Mouse (Mus musculus) ES-E14 (cell line): ENCODE measurements around the gene Capn2. TPM values are rescaled to one million over a fixed set of nuclear protein-coding genes. Genes with fewer than 3 reads are reported as not detected.

Source experiments
- DNase-seq: peaks from one replicate; pipeline ENCODE4 v3.0.0-alpha.2; 2013; ENCODE audit warnings: low read depth, low spot score
- H3K27ac ChIP-seq: 2 replicates; pipeline ENCODE4 v1.5.1; 2012; ENCODE audit warnings: low read depth, mild to moderate bottlenecking, low read length, moderate library complexity, mixed read lengths; ENCODE audit not compliant: poor library complexity, insufficient read depth, severe bottlenecking
- H3K36me3 ChIP-seq: 2 replicates; pipeline ENCODE4 v1.6.1; 2012; ENCODE audit warnings: mild to moderate bottlenecking, low read length, moderate library complexity, mixed read lengths; ENCODE audit not compliant: control insufficient read depth, poor library complexity, insufficient read depth, severe bottlenecking
- H3K4me1 ChIP-seq, 2 experiments: fragments of 150-350 bp in 1 of 2; sonication (generic) in 1 of 2; 2 replicates each; pipeline ENCODE4 v1.6.1; 2012; ENCODE audit warnings: low read length in 2 of 2, mild to moderate bottlenecking in 1 of 2, mixed read lengths in 1 of 2; ENCODE audit not compliant: control insufficient read depth in 2 of 2, insufficient read depth in 2 of 2, poor library complexity in 1 of 2
- H3K4me3 ChIP-seq, 2 experiments: fragments of 150-350 bp in 1 of 2; sonication (generic) in 1 of 2; 2 replicates each; pipeline ENCODE4 v1.5.1; 2012; ENCODE audit warnings: low read length in 2 of 2, low read depth in 1 of 2, mild to moderate bottlenecking in 1 of 2, mixed read lengths in 1 of 2; ENCODE audit not compliant: insufficient read depth in 1 of 2, poor library complexity in 1 of 2, severe bottlenecking in 1 of 2
- H3K9ac ChIP-seq: 2 replicates; pipeline ENCODE4 v1.6.1; 2012; ENCODE audit warnings: low read depth, mild to moderate bottlenecking, low read length, mixed read lengths; ENCODE audit not compliant: poor library complexity, insufficient read depth, severe bottlenecking
- H3K9me3 ChIP-seq: fragments of 150-350 bp; sonication (generic); 2 replicates; pipeline ENCODE4 v1.6.1; 2012; ENCODE audit warnings: low read depth, mild to moderate bottlenecking, low read length; ENCODE audit not compliant: control insufficient read depth, insufficient read depth
- CHD2 ChIP-seq: IDR thresholded peaks from 2 replicates; pipeline ENCODE4 v1.6.1; 2014; ENCODE audit warnings: mild to moderate bottlenecking, low read depth, low read length, inconsistent platforms
- HCFC1 ChIP-seq: IDR thresholded peaks from 2 replicates; pipeline ENCODE4 v1.6.1; 2012; ENCODE audit warnings: low read length, inconsistent platforms, borderline replicate concordance; ENCODE audit not compliant: insufficient read depth
- MAFK ChIP-seq: IDR thresholded peaks from 2 replicates; pipeline ENCODE4 v1.6.1; 2014; ENCODE audit warnings: mild to moderate bottlenecking, low read depth, low read length, inconsistent platforms; ENCODE audit not compliant: insufficient read depth
- ZC3H11A ChIP-seq: IDR thresholded peaks from 2 replicates; pipeline ENCODE4 v1.6.1; 2012; ENCODE audit warnings: low read depth, mild to moderate bottlenecking, inconsistent platforms, low read length, borderline replicate concordance
- ZNF384 ChIP-seq: IDR thresholded peaks from 2 replicates; pipeline ENCODE4 v1.6.1; 2012; ENCODE audit warnings: low read depth, low read length, inconsistent platforms
- in situ Hi-C, 2 experiments: fragments of 600-800 bp; cut with MboI; formaldehyde crosslinking; loops; one replicate each; pipeline ENCODE4 v1.15.1; 2025; ENCODE audit warnings: low sequenced_read_pairs in 2 of 2, inconsistent platforms in 1 of 2; ENCODE audit not compliant: unreplicated experiment in 2 of 2
- total RNA-seq: library from RNA; depleted of rRNA; stranded (reverse); fragments of 300-350 nt; gene quantifications from 2 replicates; pipeline ENCODE4 v1.2.3, GENCODE M21; 2012

The Capn2 gene
- total RNA-seq, 1 experiment, result 72.3 TPM

DNA sequence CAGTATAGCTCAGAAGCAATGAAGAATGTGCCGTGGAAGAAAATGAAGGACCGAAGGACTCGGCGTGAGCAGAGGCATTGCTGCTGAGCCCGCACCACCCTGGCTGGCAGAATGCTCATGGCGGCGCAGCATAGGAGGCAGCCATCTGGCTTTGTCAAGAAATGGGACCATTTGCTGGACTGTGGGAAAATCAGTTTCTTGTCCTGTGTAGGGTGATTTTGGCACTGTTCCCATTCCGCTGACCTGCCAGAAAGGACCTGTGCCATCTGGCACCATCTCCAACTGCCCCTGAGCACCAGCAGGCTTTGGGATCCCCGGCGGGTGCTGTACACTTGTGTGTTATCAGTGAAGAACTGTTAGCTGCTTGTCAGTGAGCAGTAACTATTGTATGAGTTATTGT, 55.6 kb downstream of the Capn2 start:
- no peak for TF ChIP-seq HCFC1
- TF ChIP-seq ZC3H11A, result no peak
- Histone ChIP-seq H3K4me1 (no peaks in the 10 kb centered on the region), H3K9me3 (no peaks in the 10 kb centered on the region), H3K36me3 (peaks cover 3% of the 10 kb centered on the region; the same call in 1 of the 2 replicates), H3K9ac (no peak overlapping the region), H3K27ac (no peak overlapping the region), H3K4me3 (peak overlapping the region in 1 of 2 experiments; percentile 16; a peak in 1 of 4 replicates)
- in situ Hi-C loops, result no loop called here
- no peak for DNase-seq

DNA sequence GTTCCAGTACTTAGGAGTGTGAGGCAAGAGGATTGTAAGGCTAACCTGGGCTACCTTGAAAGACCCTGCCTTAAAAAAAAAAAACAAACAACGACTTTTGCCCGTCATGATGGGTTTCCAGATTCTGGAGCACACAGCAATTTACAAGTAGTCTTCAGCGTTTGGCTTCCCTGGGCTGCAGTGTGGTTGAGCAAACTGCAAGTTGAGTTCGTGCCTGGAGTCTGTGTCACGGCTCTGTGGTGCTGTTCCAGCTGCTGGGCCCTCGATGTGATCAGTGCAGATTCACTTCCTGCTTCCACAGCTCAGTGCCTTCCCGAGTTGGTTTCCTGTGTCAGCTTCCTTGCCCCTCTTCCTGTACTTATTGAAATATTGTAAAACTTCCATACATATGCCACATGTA, 56.1 kb downstream of the Capn2 start:
- no peak for TF ChIP-seq CHD2
- no peak for TF ChIP-seq ZC3H11A
- TF ChIP-seq ZNF384, result no peak
- no peak for TF ChIP-seq HCFC1
- TF ChIP-seq MAFK, result no peak
- DNase-seq, result no peak
- H3K9ac ChIP-seq, result no peak overlapping the region
- H3K4me3 ChIP-seq, result no peak overlapping the region
- peaks cover 3% of the 10 kb centered on the region; the same call in 1 of the 2 replicates for H3K36me3 ChIP-seq
- H3K27ac ChIP-seq, result no peak overlapping the region
- in situ Hi-C loops, result no loop called here
- H3K9me3 ChIP-seq, result no peaks in the 10 kb centered on the region
- no peaks in the 10 kb centered on the region for H3K4me1 ChIP-seq

DNA sequence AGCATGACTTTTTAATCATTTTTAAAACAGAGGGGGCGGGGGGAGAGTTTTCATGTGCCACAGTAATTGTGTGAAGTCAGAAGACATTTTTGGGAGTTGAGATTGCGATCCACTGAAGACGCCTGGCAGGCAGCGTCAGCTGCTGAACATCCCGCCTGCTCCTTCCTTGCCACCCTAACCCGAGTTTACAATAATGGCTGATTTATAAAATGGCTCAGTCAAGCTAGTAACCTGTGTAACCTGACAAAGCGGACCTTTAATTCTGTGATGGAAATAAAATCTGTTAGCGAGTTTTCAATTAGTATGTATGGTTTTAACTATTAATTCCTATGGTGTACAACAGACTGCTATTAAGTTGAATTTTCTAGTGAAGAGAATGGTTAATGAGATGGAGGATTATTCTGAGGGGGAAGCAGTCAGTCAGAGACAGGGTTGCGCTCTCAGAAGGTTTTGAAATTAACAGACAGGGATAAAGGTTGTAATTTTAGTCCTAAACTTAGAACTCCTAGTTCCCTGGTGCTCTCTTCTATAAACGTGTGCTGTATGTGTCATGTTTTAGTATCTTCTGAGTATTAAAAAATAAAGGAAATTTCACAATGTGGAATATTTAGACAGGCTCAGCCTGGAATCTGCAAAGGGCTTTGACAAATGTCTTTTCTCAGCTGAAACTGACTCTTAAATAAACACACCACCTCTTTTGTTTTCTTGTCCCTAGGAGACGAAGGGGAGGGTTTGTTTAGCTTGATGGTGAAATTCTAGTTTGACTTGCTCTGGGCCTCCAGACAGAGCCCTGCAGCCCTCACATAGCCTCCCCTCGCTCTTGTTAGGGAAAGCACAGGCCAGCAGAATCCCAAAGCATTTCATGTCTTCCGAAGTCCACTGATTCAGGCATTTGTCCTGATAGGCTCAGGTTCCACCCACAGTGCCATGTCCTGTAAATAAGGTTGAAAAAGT, 56.8 kb downstream of the Capn2 start:
- DNase-seq, result no peak
- no peak overlapping the region for H3K9ac ChIP-seq
- peaks cover 5% of the 10 kb centered on the region for H3K36me3 ChIP-seq
- no peaks in the 10 kb centered on the region for H3K4me1 ChIP-seq
- H3K27ac ChIP-seq, result no peak overlapping the region
- H3K9me3 ChIP-seq, result no peaks in the 10 kb centered on the region
- TF ChIP-seq HCFC1 (no peak), CHD2 (no peak)
- in situ Hi-C loops, result no loop called here
- no peak overlapping the region for H3K4me3 ChIP-seq

DNA sequence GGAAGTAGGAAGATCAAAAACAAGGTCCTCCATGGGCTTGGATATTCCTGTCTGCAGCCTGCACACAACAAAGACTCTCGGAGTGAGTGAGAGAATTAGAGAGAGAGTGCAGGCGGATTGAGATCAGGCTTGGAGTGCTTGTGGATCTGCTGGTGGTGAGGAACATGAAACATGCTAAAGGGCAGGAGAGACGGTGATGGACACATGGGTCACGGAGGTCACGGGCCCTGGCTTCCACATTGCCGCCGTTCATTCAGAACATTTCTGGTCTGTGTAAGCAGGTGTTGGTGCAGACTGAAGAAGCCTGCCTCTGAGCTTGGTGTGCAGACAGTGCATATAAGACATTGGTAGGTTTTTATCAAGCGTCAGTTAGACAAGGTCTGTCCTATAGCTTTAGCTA, 58.0 kb downstream of the Capn2 start:
- TF ChIP-seq ZC3H11A (no peak), MAFK (no peak), HCFC1 (no peak), ZNF384 (no peak), CHD2 (no peak)
- H3K9ac ChIP-seq, result no peak overlapping the region
- H3K27ac ChIP-seq, result no peak overlapping the region; the same call in 1 of the 2 replicates
- H3K4me1 ChIP-seq, result no peaks in the 10 kb centered on the region
- peaks cover 6% of the 10 kb centered on the region for H3K36me3 ChIP-seq
- DNase-seq, result no peak
- in situ Hi-C loops, result no loop called here
- no peak overlapping the region for H3K4me3 ChIP-seq
- no peaks in the 10 kb centered on the region for H3K9me3 ChIP-seq

DNA sequence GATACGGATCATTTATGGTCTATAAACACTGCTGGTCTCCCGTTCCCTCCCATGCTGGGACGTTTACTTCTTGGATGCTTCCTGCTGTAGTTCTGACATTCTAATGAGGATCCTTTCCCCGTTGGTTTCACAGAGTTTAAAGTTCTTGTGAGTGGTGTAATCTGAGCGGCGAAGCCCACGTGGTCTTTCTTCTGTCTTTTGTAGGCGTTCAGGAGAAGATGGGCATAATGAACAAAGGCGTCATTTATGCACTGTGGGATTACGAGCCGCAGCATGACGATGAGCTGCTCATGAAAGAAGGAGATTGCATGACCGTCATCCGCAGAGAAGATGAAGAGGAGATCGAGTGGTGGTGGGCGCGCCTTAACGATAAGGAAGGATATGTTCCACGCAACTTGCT, 58.9 kb downstream of the Capn2 start:
- no peak overlapping the region for H3K27ac ChIP-seq
- no peak overlapping the region for H3K9ac ChIP-seq
- no peak for DNase-seq
- in situ Hi-C loops, result no loop called here
- H3K9me3 ChIP-seq, result no peaks in the 10 kb centered on the region
- TF ChIP-seq CHD2 (no peak), MAFK (no peak), HCFC1 (no peak), ZC3H11A (no peak), ZNF384 (no peak)
- H3K4me1 ChIP-seq, result no peaks in the 10 kb centered on the region
- no peak overlapping the region for H3K4me3 ChIP-seq
- H3K36me3 ChIP-seq, result peaks cover 11% of the 10 kb centered on the region
